Mouse (Mus musculus) liver, embryonic 15.5 days (tissue): ENCODE measurements around the gene Tuba1b. TPM values are rescaled to one million over a fixed set of nuclear protein-coding genes. Genes with fewer than 3 reads are reported as not detected.
A peak's percentile ranks its signal among the peaks of the same experiment; 100 is the strongest.
"Not testable (repeated sequence)": the region's sequence is repeated elsewhere in the genome, so short reads cannot be mapped to it uniquely, and the experiment has no call there.

Source experiments
- ATAC-seq: fragments of 200-750 bp; cut with Nextera tagmentation; 2 replicates; pipeline ENCODE4 v1.8.0; 2017; ENCODE audit warnings: moderate number of reproducible peaks, mild to moderate bottlenecking, moderate library complexity; ENCODE audit not compliant: insufficient read depth
- H3K27ac ChIP-seq: fragments of 300-500 bp; sonication (generic); replicated peaks from 2 replicates; pipeline ENCODE4 v1.5.1; 2015; ENCODE audit warnings: mild to moderate bottlenecking, inconsistent platforms
- H3K27me3 ChIP-seq: fragments of 300-500 bp; sonication (generic); 2 replicates; pipeline ENCODE4 v1.6.1; 2015; ENCODE audit warnings: mild to moderate bottlenecking, inconsistent platforms
- H3K36me3 ChIP-seq: fragments of 300-500 bp; sonication (generic); replicated peaks from 2 replicates; pipeline ENCODE4 v1.6.1; 2015; ENCODE audit warnings: moderate library complexity, mild to moderate bottlenecking, inconsistent platforms
- H3K4me1 ChIP-seq: fragments of 300-500 bp; sonication (generic); replicated peaks from 2 replicates; pipeline ENCODE4 v1.6.1; 2015; ENCODE audit warnings: inconsistent platforms
- H3K4me2 ChIP-seq: fragments of 300-500 bp; sonication (generic); 2 replicates; pipeline ENCODE4 v1.6.1; 2015; ENCODE audit warnings: moderate library complexity, mild to moderate bottlenecking, inconsistent platforms
- H3K4me3 ChIP-seq: fragments of 300-500 bp; sonication (generic); replicated peaks from 2 replicates; pipeline ENCODE4 v1.5.1; 2015; ENCODE audit warnings: mild to moderate bottlenecking, inconsistent platforms
- H3K9ac ChIP-seq: fragments of 300-500 bp; sonication (generic); 2 replicates; pipeline ENCODE4 v1.6.1; 2015; ENCODE audit warnings: moderate library complexity, mild to moderate bottlenecking, inconsistent platforms
- H3K9me3 ChIP-seq: fragments of 300-500 bp; sonication (generic); replicated peaks from 2 replicates; pipeline ENCODE4 v1.6.1; 2016; ENCODE audit warnings: inconsistent platforms
- WGBS: fragments of 180-500 bp; shearing (Covaris S2); methylation state at CpG from one replicate; pipeline ENCODE4 v1.1.7; 2015; ENCODE audit warnings: mixed read lengths; ENCODE audit not compliant: insufficient replicate concordance; 5-methylcytosine and 5-hydroxymethylcytosine counted together
- polyA plus RNA-seq: library from polyadenylated mRNA; unstranded; fragments of >200 nt; fragmentation: Nextera tagmentation; extraction: Ambion mirVana; gene quantifications from 2 replicates; pipeline ENCODE4 v1.2.1, GENCODE M21; 2015

Tuba1b gene
- polyA plus RNA-seq, 1 experiment from 2014 or later, result 1,053 TPM

GRCm38 (mm10) chr15:98933833-98934216 lies 540 bp downstream of the Tuba1b start:
- 0% methylated on average over 35 of the region's 35 CpGs for WGBS
- Histone ChIP-seq H3K36me3 (peaks cover 23% of the 10 kb centered on the region), H3K27me3 (no peaks in the 10 kb centered on the region), H3K9ac (peak overlapping the region; percentile 93), H3K4me1 (peaks cover 35% of the 10 kb centered on the region), H3K27ac (peak overlapping the region; percentile 98), H3K4me3 (peak overlapping the region; percentile 91), H3K9me3 (no peaks in the 10 kb centered on the region), H3K4me2 (peak overlapping the region; percentile 94)
- peak; percentile 78 for ATAC-seq

- Histone ChIP-seq H3K4me1 (peaks cover 36% of the 10 kb centered on the region), H3K9ac (peak overlapping the region; percentile 93), H3K4me2 (peak overlapping the region; percentile 94), H3K4me3 (peak overlapping the region; percentile 91), H3K27ac (peak overlapping the region; percentile 98), H3K36me3 (peaks cover 23% of the 10 kb centered on the region)
- not testable (repeated sequence) for H3K27me3 ChIP-seq, H3K9me3 ChIP-seq, ATAC-seq
- 12% methylated on average over 8 of the region's 9 CpGs for WGBS
These were observed 1.2 kb downstream of the Tuba1b start for GRCm38 (mm10) chr15:98933004-98933671.

- Histone ChIP-seq H3K4me1 (peaks cover 30% of the 10 kb centered on the region), H3K27me3 (no peaks in the 10 kb centered on the region), H3K4me2 (no peak overlapping the region), H3K27ac (0 out of 2 replicates have a peak overlapping the region, but pooled peaks have one; percentile 19), H3K9ac (no peak overlapping the region), H3K4me3 (no peak overlapping the region), H3K9me3 (no peaks in the 10 kb centered on the region), H3K36me3 (peaks cover 23% of the 10 kb centered on the region)
- 85% methylated on average over 3 of the region's 3 CpGs for WGBS
- no peak for ATAC-seq
These were observed 3.4 kb downstream of the Tuba1b start for GRCm38 (mm10) chr15:98930998-98931397.

- no peak overlapping the region for H3K9ac ChIP-seq
- no peak overlapping the region for H3K4me2 ChIP-seq
- peaks cover 23% of the 10 kb centered on the region for H3K36me3 ChIP-seq
- H3K27ac ChIP-seq, result peak overlapping the region; percentile 19; the same call in 1 of the 2 replicates
- no peak overlapping the region for H3K4me3 ChIP-seq
- H3K4me1 ChIP-seq, result peaks cover 22% of the 10 kb centered on the region
- H3K27me3 ChIP-seq, result no peaks in the 10 kb centered on the region
- WGBS, result 43% methylated on average over 8 of the region's 8 CpGs
- no peak for ATAC-seq
- H3K9me3 ChIP-seq, result no peaks in the 10 kb centered on the region
These were observed 4.2 kb downstream of the Tuba1b start for GRCm38 (mm10) chr15:98930017-98930734.

- no peaks in the 10 kb centered on the region for H3K27me3 ChIP-seq
- peaks cover 20% of the 10 kb centered on the region for H3K4me1 ChIP-seq
- 0 out of 2 replicates have a peak overlapping the region, but pooled peaks have one; percentile 6 for H3K27ac ChIP-seq
- ATAC-seq, result no peak
- no peaks in the 10 kb centered on the region for H3K9me3 ChIP-seq
- 16% methylated on average over 13 of the region's 13 CpGs for WGBS
- H3K4me2 ChIP-seq, result peak overlapping the region; percentile 3; the same call in 1 of the 2 replicates
- H3K4me3 ChIP-seq, result no peak overlapping the region
- peaks cover 23% of the 10 kb centered on the region for H3K36me3 ChIP-seq
- H3K9ac ChIP-seq, result no peak overlapping the region
These were observed 5.6 kb downstream of the Tuba1b start for GRCm38 (mm10) chr15:98928598-98929240.

- H3K4me1 ChIP-seq, result peaks cover 16% of the 10 kb centered on the region
- H3K36me3 ChIP-seq, result peaks cover 16% of the 10 kb centered on the region
- H3K4me3 ChIP-seq, result no peak overlapping the region
- WGBS, result 70% methylated on average over 5 of the region's 5 CpGs
- H3K9me3 ChIP-seq, result no peaks in the 10 kb centered on the region
- H3K4me2 ChIP-seq, result no peak overlapping the region
- H3K27me3 ChIP-seq, result no peaks in the 10 kb centered on the region
- no peak overlapping the region for H3K27ac ChIP-seq
- H3K9ac ChIP-seq, result no peak overlapping the region
- no peak for ATAC-seq
These were observed 6.8 kb downstream of the Tuba1b start for GRCm38 (mm10) chr15:98927566-98927965.

GRCm38 (mm10) chr15:98924682-98925081 lies 9.7 kb downstream of the Tuba1b start:
- Histone ChIP-seq H3K9ac (no peak overlapping the region), H3K4me2 (no peak overlapping the region), H3K36me3 (no peaks in the 10 kb centered on the region), H3K27me3 (no peaks in the 10 kb centered on the region), H3K4me3 (no peak overlapping the region), H3K27ac (no peak overlapping the region), H3K4me1 (peaks cover 8% of the 10 kb centered on the region; the same call in 1 of the 2 replicates), H3K9me3 (no peaks in the 10 kb centered on the region)
- 48% methylated on average over 3 of the region's 3 CpGs for WGBS
- peak; percentile 27; the same call in 1 of the 2 replicates for ATAC-seq

- H3K4me1 ChIP-seq, result peaks cover 11% of the 10 kb centered on the region
- no peak overlapping the region for H3K9ac ChIP-seq
- H3K27ac ChIP-seq, result 0 out of 2 replicates have a peak overlapping the region, but pooled peaks have one; percentile 19
- H3K4me3 ChIP-seq, result no peak overlapping the region
- no peak overlapping the region for H3K4me2 ChIP-seq
- no peaks in the 10 kb centered on the region for H3K27me3 ChIP-seq
- no peak for ATAC-seq
- WGBS, result 55% methylated on average over 2 of the region's 2 CpGs
- H3K9me3 ChIP-seq, result no peaks in the 10 kb centered on the region
- no peaks in the 10 kb centered on the region for H3K36me3 ChIP-seq
These were observed 11.3 kb downstream of the Tuba1b start for GRCm38 (mm10) chr15:98923031-98923537.

GRCm38 (mm10) chr15:98922581-98922980 lies 11.8 kb downstream of the Tuba1b start:
- Histone ChIP-seq H3K36me3 (no peaks in the 10 kb centered on the region), H3K4me3 (no peak overlapping the region), H3K4me1 (peaks cover 13% of the 10 kb centered on the region), H3K27ac (0 out of 2 replicates have a peak overlapping the region, but pooled peaks have one; percentile 19), H3K4me2 (no peak overlapping the region), H3K9ac (no peak overlapping the region), H3K9me3 (no peaks in the 10 kb centered on the region), H3K27me3 (no peaks in the 10 kb centered on the region)
- no peak for ATAC-seq
- WGBS, result 38% methylated on average over 3 of the region's 3 CpGs

- no peak overlapping the region for H3K4me2 ChIP-seq
- no peak overlapping the region for H3K27ac ChIP-seq
- H3K36me3 ChIP-seq, result no peaks in the 10 kb centered on the region
- no peaks in the 10 kb centered on the region for H3K9me3 ChIP-seq
- no peaks in the 10 kb centered on the region for H3K27me3 ChIP-seq
- H3K4me1 ChIP-seq, result peaks cover 24% of the 10 kb centered on the region
- H3K9ac ChIP-seq, result no peak overlapping the region
- WGBS, result 75% methylated on average over 5 of the region's 5 CpGs
- ATAC-seq, result no peak
- no peak overlapping the region for H3K4me3 ChIP-seq
These were observed 12.9 kb downstream of the Tuba1b start for GRCm38 (mm10) chr15:98921510-98921909.

GRCm38 (mm10) chr15:98918499-98918895 lies 15.9 kb downstream of the Tuba1b start:
- H3K9me3 ChIP-seq, H3K36me3 ChIP-seq, ATAC-seq, H3K27me3 ChIP-seq: not testable (repeated sequence)
- peak overlapping the region; percentile 92 for H3K4me2 ChIP-seq
- H3K9ac ChIP-seq, result peak overlapping the region; percentile 79
- H3K4me1 ChIP-seq, result peaks cover 30% of the 10 kb centered on the region
- 21% methylated on average over 8 of the region's 8 CpGs for WGBS
- H3K27ac ChIP-seq, result peak overlapping the region; percentile 77
- H3K4me3 ChIP-seq, result peak overlapping the region; percentile 86
